Mouse (Mus musculus) erythroblast, embryonic 14.5 days (primary cell): Measurements from ENCODE around the gene Fbxo46.

Source experiments
- GATA1 ChIP-seq: IDR thresholded peaks from 2 replicates; pipeline ENCODE4 v1.6.1; 2012; ENCODE audit warnings: low read length, inconsistent platforms, mixed read lengths
- TAL1 ChIP-seq: IDR thresholded peaks from 3 replicates; pipeline ENCODE4 v1.6.1; 2012; ENCODE audit warnings: low read length, inconsistent platforms, mixed read lengths

DNA sequence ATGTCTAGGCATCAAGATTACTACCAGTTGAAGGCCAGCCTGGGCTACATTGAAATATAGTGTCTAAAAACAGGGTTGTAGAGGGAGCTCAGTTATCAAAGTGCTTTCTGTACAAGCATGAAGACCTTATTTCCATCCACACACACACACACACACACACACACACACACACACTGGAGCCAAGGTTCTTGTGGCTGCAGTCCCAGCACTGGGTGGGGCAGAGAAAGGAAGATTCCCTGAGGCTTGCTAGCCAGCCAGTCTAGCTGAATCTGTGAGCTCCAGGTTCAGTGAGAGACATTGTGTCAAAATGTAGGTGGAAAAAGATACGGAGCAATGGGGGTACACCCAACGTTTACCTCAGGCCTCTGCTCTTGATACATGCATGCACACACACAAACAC, 64.6 kb downstream of the Fbxo46 start:
- TF ChIP-seq GATA1 = no peak
- TF ChIP-seq TAL1 = no peak
